Mouse (Mus musculus) cortical plate, adult 2 months (tissue): ENCODE results near the gene Stx12.

Source experiments
- CTCF ChIP-seq: fragments of 200-500 bp; IDR thresholded peaks from 2 replicates; pipeline ENCODE4 v1.5.1; 2011; ENCODE audit warnings: mild to moderate bottlenecking, control low read depth, low read length; ENCODE audit not compliant: insufficient read depth; ENCODE audit errors: extremely low read depth
- POLR2A ChIP-seq: fragments of 200-500 bp; IDR thresholded peaks from 2 replicates; pipeline ENCODE4 v1.6.1; 2011; ENCODE audit warnings: mild to moderate bottlenecking, low read length, control low read depth; ENCODE audit not compliant: insufficient read depth; ENCODE audit errors: extremely low read depth

DNA sequence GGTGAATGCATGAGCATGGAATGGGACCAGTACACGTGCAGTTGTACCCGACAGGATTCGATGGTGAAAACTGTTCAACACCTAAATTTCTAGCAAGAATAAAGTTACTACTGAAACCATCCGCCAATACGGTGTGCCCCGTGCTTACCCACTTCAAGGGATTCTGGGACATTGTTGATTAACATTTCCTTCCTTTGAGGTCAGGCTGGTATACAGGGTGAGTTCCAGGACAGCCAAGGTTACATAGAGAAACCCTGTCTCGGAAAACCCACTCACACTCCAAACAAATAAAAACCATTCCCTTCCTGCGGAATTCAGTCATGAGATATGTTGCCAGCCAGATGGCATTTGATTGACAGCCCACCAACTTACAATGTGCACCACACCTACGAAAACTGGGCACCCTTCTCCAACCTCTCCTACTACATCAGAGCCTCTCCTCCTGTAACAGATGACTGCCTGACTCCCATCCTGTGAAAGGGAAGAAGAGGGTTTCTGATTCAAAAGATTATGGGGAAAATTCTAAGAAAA lies 600 bp upstream of the Stx12 start:
- no peak for TF ChIP-seq CTCF
- TF ChIP-seq POLR2A, result no peak
